Mouse (Mus musculus): ENCODE measurements around the gene Erfe. TPM values are rescaled to one million over a fixed set of nuclear protein-coding genes. Genes with fewer than 3 reads are reported as not detected.

Gene Erfe
- total RNA-seq, 2 experiments from 2014 or later: 0.44 to 0.85 TPM

- intact Hi-C loops (cut with DNase I): no loop called here
- DNase-seq (ENCODE audit: low spot score in 2 of 2): no peak
Observed at GRCm38 (mm10) chr1:91417991-91418390, 51.8 kb downstream of the Erfe start.

- DNase-seq (ENCODE audit: low spot score in 2 of 2): no peak
- intact Hi-C loops (cut with DNase I): no loop called here
Observed at GRCm38 (mm10) chr1:91419862-91420600, 53.8 kb downstream of the Erfe start.

- intact Hi-C loops (cut with DNase I): no loop called here
Observed at GRCm38 (mm10) chr1:91420601-91421065, 54.4 kb downstream of the Erfe start.

More at GRCm38 (mm10) chr1:91420601-91421065, 54.4 kb downstream of the Erfe start:
- DNase-seq (ENCODE audit: low spot score in 2 of 2): no peak

Other genes with a start within 250 kb of the Erfe start
- gene Rbm44, start 221.3 kb upstream of the Erfe start, total RNA-seq (2021): under 1 TPM in 1 of 2 experiments, not detected in 1; 0.14 TPM
- 10 to 100 TPM; 49.9 to 54.2 TPM for gene Ramp1, start 186.6 kb upstream of the Erfe start, total RNA-seq (2021)
- 10 to 100 TPM; 54.9 TPM for gene Ube2f, start 116.1 kb upstream of the Erfe start, total RNA-seq (2021)
- gene Scly, start 68.1 kb upstream of the Erfe start, total RNA-seq (2021): 10 to 100 TPM; 15.0 to 16.0 TPM
- under 1 TPM; 0.14 to 0.27 TPM for gene Espnl, start 44.4 kb upstream of the Erfe start, total RNA-seq (2021)
- under 1 TPM in 1 of 2 experiments, not detected in 1; 0.16 TPM for gene Klhl30, start 15.4 kb upstream of the Erfe start, total RNA-seq (2021)
- gene Ilkap, start 32.4 kb downstream of the Erfe start, total RNA-seq (2021): 10 to 100 TPM; 59.7 to 61.7 TPM
- 10 to 100 TPM; 12.4 to 13.1 TPM for gene Hes6, start 47.6 kb downstream of the Erfe start, total RNA-seq (2021)
- 10 to 100 TPM; 25.3 to 30.0 TPM for gene Per2, start 92.9 kb downstream of the Erfe start, total RNA-seq (2021)
- gene Traf3ip1, start 128.2 kb downstream of the Erfe start, total RNA-seq (2021): 10 to 100 TPM; 15.5 to 15.8 TPM
- gene Asb1, start 174.1 kb downstream of the Erfe start, total RNA-seq (2021): 10 to 100 TPM; 41.7 to 42.4 TPM